Mouse (Mus musculus) liver, embryonic 14.5 days (tissue): ENCODE data around the gene Ubtd2. TPM values are rescaled to one million over a fixed set of nuclear protein-coding genes. Genes with fewer than 3 reads are reported as not detected.
A peak's percentile ranks its signal among the peaks of the same experiment; 100 is the strongest.

ENCODE experiments used
- ATAC-seq: fragments of 200-750 bp; cut with Nextera tagmentation; 2 replicates; pipeline ENCODE4 v1.8.0; 2017; ENCODE audit warnings: moderate number of reproducible peaks, mild to moderate bottlenecking, moderate library complexity; ENCODE audit not compliant: insufficient read depth
- DNase-seq, 3 experiments: peaks; one replicate each; pipeline ENCODE4 v3.0.0-alpha.2; 2012 to 2013; ENCODE audit warnings: low read depth in 3 of 3, low spot score in 3 of 3
- H3K27ac ChIP-seq: fragments of 300-500 bp; sonication (generic); 2 replicates; pipeline ENCODE4 v1.5.1; 2014; ENCODE audit warnings: moderate library complexity, mild to moderate bottlenecking, control low read depth, inconsistent platforms
- H3K27me3 ChIP-seq: fragments of 300-500 bp; sonication (generic); 2 replicates; pipeline ENCODE4 v1.6.1; 2014; ENCODE audit warnings: mild to moderate bottlenecking, low read length, moderate library complexity; ENCODE audit not compliant: control insufficient read depth, insufficient read depth
- H3K36me3 ChIP-seq: fragments of 300-500 bp; sonication (generic); replicated peaks from 2 replicates; pipeline ENCODE4 v1.6.1; 2014; ENCODE audit warnings: low read depth; ENCODE audit not compliant: control insufficient read depth, insufficient read depth
- H3K4me1 ChIP-seq, 2 experiments: fragments of 200-500 bp in 1 of 2; fragments of 300-500 bp in 1 of 2; sonication (generic) in 1 of 2; replicated peaks; 2 replicates each; pipeline ENCODE4 v1.6.1; 2012 to 2014; ENCODE audit warnings: antibody characterized with exemption in 1 of 2, inconsistent platforms in 1 of 2, low read length in 1 of 2; ENCODE audit not compliant: control insufficient read depth in 2 of 2, insufficient read depth in 2 of 2
- H3K4me2 ChIP-seq: fragments of 300-500 bp; sonication (generic); 2 replicates; pipeline ENCODE4 v1.6.1; 2014; ENCODE audit warnings: low read depth, mild to moderate bottlenecking, control low read depth, moderate library complexity
- H3K4me3 ChIP-seq, 2 experiments: fragments of 200-500 bp in 1 of 2; fragments of 300-500 bp in 1 of 2; sonication (generic) in 1 of 2; 2 replicates each; pipeline ENCODE4 v1.5.1; 2012 to 2014; ENCODE audit warnings: low read depth in 2 of 2, low read length in 2 of 2, mild to moderate bottlenecking in 2 of 2, control low read depth in 1 of 2, inconsistent platforms in 1 of 2, moderate library complexity in 1 of 2; ENCODE audit not compliant: insufficient read depth in 1 of 2
- H3K9ac ChIP-seq: fragments of 300-500 bp; sonication (generic); replicated peaks from 2 replicates; pipeline ENCODE4 v1.6.1; 2014; ENCODE audit warnings: mild to moderate bottlenecking, control low read depth, moderate library complexity
- H3K9me3 ChIP-seq: fragments of 300-500 bp; sonication (generic); 2 replicates; pipeline ENCODE4 v1.6.1; 2016; ENCODE audit warnings: low read length, mixed read lengths; ENCODE audit not compliant: control insufficient read depth
- CTCF ChIP-seq: IDR thresholded peaks from 2 replicates; pipeline ENCODE4 v1.5.1; 2016; ENCODE audit warnings: antibody characterized with exemption, low read depth, control low read depth
- EP300 ChIP-seq: IDR thresholded peaks from 2 replicates; pipeline ENCODE4 v1.6.1; 2016; ENCODE audit warnings: antibody characterized with exemption, low read depth
- WGBS: fragments of 180-500 bp; shearing (Covaris S2); extraction: QIAGEN DNeasy Blood & Tissue Kit; methylation state at CpG from one replicate; pipeline ENCODE4 v1.1.7; 2014; ENCODE audit not compliant: insufficient replicate concordance; 5-methylcytosine and 5-hydroxymethylcytosine counted together
- polyA plus RNA-seq, 2 experiments: library from polyadenylated mRNA; depleted of rRNA in 1 of 2; stranded (reverse) in 1 of 2; unstranded in 1 of 2; fragments of >200 nt; fragmentation: Nextera tagmentation in 1 of 2; extraction: Ambion mirVana in 1 of 2; gene quantifications; 2 replicates each; pipeline versions ENCODE4 v1.2.1 to v1.2.3; 2012 to 2014

Gene Ubtd2
- polyA plus RNA-seq, 2 experiments = 2.8 to 3.2 TPM

DNA sequence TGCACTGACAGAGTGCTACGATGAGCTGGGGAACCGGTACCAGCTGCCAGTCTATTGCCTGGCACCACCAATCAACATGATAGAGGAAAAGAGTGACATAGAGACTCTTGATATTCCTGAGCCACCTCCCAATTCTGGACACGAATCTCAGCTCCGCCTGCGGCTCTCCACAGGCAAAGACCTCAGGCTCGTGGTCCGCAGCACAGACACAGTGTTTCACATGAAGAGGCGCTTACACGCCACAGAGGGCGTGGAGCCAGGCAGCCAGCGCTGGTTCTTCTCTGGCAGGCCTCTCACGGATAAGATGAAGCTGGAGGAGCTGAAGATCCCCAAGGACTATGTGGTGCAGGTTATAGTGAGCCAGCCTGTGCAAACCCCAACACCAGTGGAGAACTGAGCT lies 60.9 kb downstream of the Ubtd2 start:
- Histone ChIP-seq H3K36me3 (no peaks in the 10 kb centered on the region), H3K9me3 (no peaks in the 10 kb centered on the region), H3K9ac (no peak overlapping the region), H3K4me3 (no peak overlapping the region), H3K27me3 (no peaks in the 10 kb centered on the region), H3K27ac (no peak overlapping the region), H3K4me1 (peaks cover 0 to 14% of the 10 kb centered on the region in 2 experiments; a peak in 3 of 4 replicates), H3K4me2 (no peak overlapping the region)
- TF ChIP-seq EP300 = no peak
- 84% methylated on average over 12 of the region's 12 CpGs for WGBS
- DNase-seq (no peak), ATAC-seq (no peak)

DNA sequence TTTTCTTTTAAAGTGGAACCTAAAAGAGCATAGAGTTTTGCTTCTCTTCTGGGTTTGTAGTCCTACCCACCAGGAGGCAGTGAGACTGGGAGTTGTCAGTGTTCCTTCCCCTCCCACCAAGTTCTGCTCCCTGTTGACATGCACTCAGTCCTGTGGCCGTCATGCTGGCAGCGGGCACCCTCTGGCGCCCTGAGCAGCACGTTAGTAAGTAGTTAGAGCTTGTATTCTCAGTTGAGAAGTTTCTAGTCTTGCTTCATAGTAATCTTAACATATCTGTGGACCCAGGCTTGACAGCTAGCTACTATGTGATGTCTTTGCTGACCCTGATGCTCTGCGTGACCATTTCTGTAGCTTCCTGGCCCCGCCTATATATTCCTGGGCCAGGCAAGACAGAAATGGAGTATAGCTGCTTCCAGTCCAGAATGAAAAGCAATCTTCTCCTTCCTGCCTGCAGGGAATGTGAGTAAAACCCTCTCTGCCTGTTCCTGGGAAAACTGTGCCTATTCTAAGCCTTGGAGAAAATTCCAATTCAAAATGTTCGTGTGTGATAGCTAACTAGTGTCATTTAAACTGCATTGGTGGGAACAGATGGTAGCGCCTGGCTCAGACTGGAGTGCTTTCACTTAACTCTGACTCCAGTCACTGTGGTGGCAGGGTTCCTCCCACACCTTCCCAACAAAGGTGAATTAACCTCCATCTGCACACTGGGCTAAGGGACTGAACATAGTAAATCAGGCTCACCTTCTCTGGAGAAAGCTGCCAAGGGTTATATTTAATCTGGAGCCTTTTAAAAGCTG lies 61.9 kb downstream of the Ubtd2 start:
- H3K27ac ChIP-seq = no peak overlapping the region
- ATAC-seq (no peak), DNase-seq (no peak)
- H3K9me3 ChIP-seq = no peaks in the 10 kb centered on the region
- no peak overlapping the region for H3K9ac ChIP-seq
- TF ChIP-seq EP300 (no peak), CTCF (no peak)
- H3K4me2 ChIP-seq = no peak overlapping the region
- 76% methylated on average over 8 of the region's 8 CpGs for WGBS
- H3K27me3 ChIP-seq = no peaks in the 10 kb centered on the region
- peaks cover 0 to 10% of the 10 kb centered on the region in 2 experiments; a peak in 3 of 4 replicates for H3K4me1 ChIP-seq
- no peaks in the 10 kb centered on the region for H3K36me3 ChIP-seq
- H3K4me3 ChIP-seq = no peak overlapping the region

DNA sequence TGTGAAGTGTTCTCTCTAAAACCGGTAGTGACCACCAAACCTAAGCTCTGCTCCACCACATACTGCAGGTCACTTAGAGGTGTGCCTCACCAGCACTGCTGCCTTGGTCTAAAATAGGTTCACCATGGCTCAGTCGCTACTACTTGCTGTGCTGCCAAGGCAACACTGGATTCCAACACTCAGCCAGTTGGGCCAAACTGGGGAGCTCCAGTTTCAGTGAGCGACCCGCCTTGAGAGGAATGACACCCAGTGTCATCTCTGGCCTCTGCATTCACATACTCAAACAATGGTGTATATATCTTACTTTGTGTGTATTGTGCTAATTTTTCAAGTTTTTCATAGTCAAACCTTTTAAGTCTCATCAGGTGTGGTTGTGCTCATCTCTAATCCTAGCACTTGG lies 63.6 kb downstream of the Ubtd2 start:
- H3K4me2 ChIP-seq = no peak overlapping the region
- H3K27me3 ChIP-seq = no peaks in the 10 kb centered on the region
- no peaks in the 10 kb centered on the region for H3K36me3 ChIP-seq
- 84% methylated on average over 4 of the region's 4 CpGs for WGBS
- DNase-seq (no peak), ATAC-seq (no peak)
- H3K9me3 ChIP-seq = no peaks in the 10 kb centered on the region
- H3K4me3 ChIP-seq = no peak overlapping the region
- peaks cover 0 to 10% of the 10 kb centered on the region in 2 experiments; a peak in 3 of 4 replicates for H3K4me1 ChIP-seq
- no peak for TF ChIP-seq CTCF
- TF ChIP-seq EP300 = no peak
- no peak overlapping the region for H3K27ac ChIP-seq
- H3K9ac ChIP-seq = no peak overlapping the region

DNA sequence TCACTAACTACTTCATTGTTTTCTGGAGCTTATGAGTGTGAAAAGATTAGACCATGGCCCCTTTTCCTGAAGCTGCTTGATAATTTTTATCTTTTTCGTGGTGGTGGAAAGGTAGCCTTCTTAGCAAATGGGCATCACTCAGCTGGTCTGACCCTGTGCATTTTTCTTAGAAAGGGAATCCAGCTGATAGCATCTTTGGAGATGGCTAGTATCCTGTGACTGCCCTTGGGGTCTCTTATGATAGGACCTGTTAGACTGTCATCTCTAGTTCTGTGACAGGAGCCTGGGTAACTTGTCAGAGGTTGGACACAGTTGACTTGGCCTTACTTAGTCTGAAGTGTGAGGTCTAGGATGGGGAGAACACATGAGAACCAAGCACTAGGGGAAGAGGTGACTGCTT lies 64.2 kb downstream of the Ubtd2 start:
- ATAC-seq = peak; percentile 21; the same call in 1 of the 2 replicates
- Histone ChIP-seq H3K9me3 (no peaks in the 10 kb centered on the region), H3K27ac (no peak overlapping the region), H3K4me3 (no peak overlapping the region), H3K27me3 (no peaks in the 10 kb centered on the region), H3K4me1 (peaks cover 0 to 10% of the 10 kb centered on the region in 2 experiments; a peak in 3 of 4 replicates), H3K9ac (no peak overlapping the region), H3K4me2 (no peak overlapping the region), H3K36me3 (no peaks in the 10 kb centered on the region)
- DNase-seq = no peak
- WGBS = 27% methylated on average over 1 of the region's 1 CpGs
- no peak for TF ChIP-seq EP300
- no peak for TF ChIP-seq CTCF

DNA sequence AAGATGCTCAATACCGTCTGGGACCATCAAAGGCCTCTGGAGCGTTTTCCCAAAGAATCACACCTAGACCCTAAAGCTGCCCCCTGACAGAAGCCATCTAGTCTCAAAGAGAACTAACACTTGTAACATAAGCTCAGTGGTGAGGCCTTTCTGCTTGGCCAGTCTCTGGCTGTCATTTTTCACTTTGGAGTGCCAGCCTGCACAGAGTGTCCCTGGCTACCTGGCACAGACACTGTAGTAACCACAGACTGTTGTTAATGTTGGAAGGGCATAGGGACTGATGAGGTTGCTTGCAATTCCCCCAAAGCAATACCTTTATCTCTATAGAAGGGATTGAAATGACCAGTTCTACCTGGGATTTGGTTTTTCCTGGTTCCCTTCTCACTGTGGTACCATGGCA lies 66.1 kb downstream of the Ubtd2 start:
- TF ChIP-seq EP300 (no peak), CTCF (no peak)
- H3K4me2 ChIP-seq = no peak overlapping the region
- H3K36me3 ChIP-seq = no peaks in the 10 kb centered on the region
- no peaks in the 10 kb centered on the region for H3K9me3 ChIP-seq
- no peak overlapping the region for H3K27ac ChIP-seq
- no peak overlapping the region for H3K4me3 ChIP-seq
- DNase-seq (no peak), ATAC-seq (no peak)
- H3K4me1 ChIP-seq = peaks cover 0 to 10% of the 10 kb centered on the region in 2 experiments; a peak in 3 of 4 replicates
- no peaks in the 10 kb centered on the region for H3K27me3 ChIP-seq
- WGBS = 71% methylated on average over 2 of the region's 2 CpGs
- no peak overlapping the region for H3K9ac ChIP-seq
